Mouse (Mus musculus): Measurements from ENCODE around the gene Wdfy2.
"Not testable (repeated sequence)": the region's sequence is repeated elsewhere in the genome, so short reads cannot be mapped to it uniquely, and the experiment has no call there.

The Wdfy2 gene

DNA sequence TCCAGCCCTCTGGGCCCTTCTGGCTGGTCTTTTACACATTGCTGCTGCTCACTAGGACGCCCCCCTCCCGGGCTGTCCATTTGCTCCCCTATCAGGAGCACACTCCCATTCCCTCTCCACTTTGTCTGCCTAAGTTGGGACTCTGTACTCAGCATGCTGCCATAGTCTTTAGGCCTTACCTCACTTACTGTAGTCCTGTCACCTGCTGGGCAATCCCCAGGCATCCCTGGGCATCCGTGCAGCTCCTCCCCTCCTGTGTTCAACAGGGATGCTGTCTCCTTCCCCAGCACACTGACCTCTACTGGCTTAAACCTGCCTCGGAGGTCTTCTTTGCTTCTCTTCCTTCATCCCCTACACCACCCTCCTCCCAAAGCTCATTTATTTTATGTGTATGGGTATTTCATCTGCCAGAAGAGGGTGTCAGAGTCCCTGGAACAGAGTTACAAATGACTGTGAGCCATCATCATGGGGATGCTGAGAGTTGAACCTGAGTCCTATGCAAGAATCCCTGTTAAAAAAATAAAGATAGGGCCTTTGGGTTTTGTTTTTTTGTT lies 44.7 kb downstream of the Wdfy2 start:
- DNase-seq: no peak

DNA sequence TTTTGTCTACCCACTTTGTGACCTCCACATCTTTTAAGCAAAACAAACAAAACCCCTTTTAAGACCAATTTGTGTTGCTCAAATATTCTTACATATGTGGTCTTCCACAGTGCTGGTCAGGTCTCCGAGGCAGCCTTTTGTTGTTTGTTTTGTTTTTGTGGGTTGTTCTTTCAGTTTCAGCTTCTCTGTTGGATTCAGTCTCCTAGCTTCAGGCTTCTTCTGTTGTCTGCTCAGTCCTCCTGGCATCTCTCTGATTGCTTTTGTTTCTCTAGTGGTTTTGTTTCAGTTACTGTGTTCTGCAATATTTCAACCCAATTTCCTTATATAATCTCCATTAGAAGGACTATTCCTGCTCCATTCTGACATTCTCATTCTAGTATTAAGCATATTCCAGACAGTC lies 46.1 kb downstream of the Wdfy2 start:
- DNase-seq: no peak

DNA sequence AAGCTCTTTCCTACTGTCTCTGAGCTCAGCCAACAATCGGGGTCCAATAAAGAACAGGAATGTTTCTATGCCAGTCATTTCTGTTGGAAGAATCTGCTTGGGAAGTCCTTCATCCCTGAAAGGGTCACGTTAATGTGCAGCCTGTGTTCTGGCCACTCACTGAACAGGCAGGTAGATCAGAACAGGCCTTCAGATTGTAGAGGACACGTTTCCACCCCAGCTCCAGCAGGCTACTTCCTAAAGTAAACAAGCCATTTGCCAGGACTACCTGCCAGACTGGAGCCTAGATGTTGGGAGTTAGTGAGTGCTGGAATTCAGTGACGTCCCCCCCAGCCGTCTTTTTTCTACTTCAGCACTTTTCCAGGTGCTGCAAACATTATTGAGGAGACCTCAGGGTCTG lies 46.7 kb downstream of the Wdfy2 start:
- DNase-seq: no peak

DNA sequence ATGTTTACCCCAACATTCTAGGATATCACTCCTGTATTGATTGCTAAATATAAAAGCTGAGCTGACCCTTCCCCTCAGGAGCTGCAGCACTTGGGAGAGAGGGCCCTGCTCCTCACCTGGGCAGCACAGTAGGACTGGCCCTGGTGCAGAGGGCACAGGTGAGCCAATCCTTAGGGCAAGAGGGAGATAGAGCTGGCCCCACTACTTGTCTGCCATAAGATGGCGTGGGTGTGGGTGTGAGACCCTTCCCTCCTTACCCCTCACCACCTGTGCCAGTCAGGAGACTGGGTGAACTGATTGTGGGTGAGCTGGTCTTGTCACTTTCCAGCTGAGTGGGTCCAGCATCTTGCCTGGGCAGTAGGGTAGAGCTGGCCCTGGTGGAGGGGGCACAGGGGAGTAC lies 47.2 kb downstream of the Wdfy2 start:
- no peak for DNase-seq

DNA sequence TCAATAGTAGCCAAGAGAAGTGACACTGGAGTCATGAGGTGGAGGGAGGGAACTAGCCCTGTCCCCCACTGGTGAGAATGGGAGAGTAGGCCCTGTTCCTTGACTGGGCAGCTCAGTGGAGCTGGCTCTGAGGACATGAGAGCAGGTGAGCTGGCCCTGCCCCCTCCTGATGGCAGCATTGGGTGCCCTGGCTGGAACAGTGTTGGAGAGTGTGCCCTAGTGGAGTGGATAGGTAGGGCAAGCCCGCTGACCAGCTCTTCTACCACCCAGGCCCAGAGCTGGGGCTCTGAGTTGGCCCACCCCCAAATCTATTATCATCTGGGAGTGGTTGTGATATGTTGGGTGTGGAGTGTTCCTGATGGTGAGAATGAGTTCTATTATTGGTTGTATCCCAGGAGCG lies 47.7 kb downstream of the Wdfy2 start:
- no peak for DNase-seq

DNA sequence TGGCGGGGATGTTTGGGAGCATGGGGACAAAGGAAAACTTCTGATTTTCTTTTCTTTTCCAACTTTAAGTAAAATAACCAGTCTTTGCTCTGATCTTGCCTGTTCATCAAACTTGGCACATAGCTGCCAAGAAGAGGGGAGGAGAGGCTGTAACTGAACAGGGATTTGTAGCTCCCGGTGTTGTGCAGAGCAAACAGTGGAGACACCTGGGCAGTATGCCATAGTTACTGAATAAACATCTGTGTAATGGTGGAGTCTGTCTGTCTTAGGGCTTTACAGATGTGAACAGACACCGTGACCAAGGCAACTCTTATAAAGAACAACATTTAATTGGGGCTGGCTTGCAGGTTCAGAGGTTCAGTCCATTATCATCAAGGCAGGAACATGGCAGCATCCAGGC lies 53.9 kb downstream of the Wdfy2 start:
- DNase-seq: no peak

DNA sequence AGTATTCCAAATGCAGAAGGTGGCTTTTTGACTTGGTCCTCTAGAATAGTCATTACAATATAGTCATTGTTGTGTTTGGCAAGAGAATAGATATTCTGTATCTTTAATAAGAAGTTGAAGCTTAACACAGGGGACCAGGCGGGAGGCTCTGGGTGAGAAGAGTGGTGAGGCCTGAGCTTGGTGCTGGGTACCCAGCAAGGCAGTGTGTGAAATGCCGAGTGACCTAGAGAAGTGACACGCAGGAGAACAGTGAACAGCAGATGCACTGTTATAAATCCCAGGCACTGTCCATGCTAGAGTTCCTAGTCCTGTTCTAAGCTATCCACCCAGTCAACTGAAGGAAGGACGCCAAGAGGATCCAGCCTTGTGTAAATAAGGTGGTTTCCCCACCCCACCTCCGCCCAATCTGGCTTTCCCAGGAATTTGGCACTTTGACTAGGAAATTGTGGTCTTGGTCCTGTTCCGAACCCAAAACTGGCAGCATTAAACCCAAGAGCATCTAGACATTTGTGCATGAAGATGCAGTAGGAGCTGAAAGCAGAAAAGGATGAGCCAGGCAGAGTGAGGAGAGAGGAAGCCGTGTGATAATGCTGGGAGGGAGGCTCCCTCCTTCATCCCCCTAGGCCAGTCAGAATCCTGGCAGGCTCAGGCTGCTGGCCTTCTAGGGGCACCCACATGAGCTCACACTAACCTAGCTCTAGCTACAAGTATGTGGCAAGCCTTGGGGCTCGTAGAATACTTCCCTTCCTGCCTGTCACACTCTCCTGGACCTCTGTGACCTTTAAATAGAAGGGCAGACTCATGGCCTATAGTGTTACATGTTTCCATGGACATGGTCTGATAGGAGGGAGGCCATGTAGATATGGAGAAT lies 55.5 kb downstream of the Wdfy2 start:
- DNase-seq: no peak

DNA sequence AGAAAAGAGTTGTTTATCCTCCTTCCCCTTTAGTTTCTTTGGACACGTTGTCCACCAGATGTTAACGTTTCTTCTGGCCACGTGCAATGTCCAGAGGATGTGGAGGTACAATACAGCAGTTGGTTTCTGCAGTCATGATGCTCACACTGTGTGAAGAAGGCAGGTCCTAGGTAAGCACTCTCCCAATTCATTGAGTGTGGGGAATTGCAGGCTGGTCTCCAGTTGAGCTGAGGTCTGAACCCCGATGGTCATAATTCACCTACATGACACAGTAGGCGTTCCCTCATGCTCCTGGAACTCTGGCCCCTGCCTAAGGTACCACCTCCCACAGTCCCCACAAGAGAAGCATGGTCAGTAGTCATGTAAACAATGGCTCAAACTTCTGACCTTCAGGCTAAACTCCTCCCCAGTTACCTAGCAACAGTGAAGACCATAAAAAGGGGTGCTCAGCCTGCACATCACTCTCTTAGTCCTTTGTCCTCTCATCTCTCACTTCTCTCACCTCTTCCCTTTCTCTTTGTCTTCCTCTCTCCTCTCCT lies 56.2 kb downstream of the Wdfy2 start:
- DNase-seq: not testable (repeated sequence)

DNA sequence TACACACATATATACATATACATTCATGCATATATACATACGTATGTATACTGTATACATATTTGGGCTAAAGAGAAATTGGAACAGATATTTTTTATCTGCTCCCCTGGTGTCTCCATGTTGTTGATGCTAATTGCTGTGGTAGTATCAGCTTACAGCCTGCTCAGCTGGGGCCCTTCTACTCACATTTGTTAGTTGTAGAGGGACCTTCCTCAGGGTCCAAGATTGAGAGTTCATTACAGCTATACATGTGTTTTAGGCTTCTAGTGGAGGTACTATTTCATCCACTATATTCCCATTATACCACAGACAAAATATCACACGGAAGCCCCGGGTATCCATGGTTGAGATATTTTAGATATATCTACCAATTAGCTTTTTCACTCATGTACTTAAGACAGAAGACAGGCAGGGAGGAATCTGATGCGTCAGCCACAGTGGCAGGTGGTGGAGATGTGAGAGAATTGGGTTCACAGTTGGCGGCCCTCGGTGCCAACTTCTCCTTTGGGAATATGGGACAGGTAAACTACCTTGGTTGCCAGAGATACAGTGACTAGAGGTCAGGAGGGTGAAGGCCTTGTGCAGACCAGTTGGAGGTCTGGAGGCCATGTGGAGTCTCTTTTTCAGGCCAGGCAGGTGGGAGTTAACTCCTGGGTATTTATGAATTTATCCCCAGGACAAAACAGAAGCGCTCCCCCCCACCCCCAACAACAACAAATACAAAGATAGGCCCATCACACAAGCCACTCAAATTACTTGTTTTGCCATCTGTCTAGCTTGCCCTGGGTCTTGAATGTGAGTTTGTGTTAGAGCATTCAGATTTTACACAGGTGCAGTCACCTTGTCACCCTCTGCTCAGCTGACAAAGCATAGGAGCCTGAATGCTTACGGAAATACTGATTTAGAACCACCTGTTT lies 57.7 kb downstream of the Wdfy2 start:
- no peak for DNase-seq

DNA sequence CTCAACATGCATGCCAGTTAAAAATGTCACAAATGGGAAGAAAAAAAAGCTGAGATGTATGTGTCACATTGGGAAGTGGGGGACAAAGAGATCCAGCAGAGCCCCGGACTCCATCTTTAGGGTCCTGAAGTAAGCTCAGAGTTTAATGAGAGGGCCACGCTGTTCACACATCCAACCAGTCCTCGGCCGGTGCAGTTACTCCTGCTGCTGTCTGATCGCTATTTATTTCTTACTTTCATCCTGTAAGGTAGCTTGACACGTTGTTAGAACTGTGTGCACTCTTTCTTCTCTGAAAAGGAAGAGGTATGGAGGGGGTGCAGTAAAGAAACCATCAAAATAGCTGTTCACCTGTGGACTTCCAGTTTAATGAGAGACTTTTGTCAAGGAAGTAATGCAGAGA lies 60.6 kb downstream of the Wdfy2 start:
- no peak for DNase-seq

DNA sequence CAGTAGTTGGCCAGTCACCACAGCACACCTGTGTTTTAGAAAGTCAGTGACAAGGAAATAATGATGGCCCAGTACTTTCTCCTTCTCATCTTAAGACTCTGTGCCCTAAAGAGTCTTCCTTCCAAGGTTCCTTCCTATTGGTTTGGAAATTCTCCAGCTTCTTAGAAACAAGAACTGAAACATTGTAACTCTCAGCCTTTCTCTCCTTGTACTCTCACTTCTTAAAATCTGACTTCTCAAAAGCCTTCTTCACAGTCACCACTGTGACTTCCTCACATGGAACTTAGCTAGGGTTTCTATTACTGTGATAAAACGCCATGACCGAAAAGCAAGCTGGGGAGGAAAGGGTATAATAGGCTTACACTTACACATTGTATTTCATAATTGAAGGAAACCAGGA lies 70.4 kb downstream of the Wdfy2 start:
- no peak for DNase-seq

DNA sequence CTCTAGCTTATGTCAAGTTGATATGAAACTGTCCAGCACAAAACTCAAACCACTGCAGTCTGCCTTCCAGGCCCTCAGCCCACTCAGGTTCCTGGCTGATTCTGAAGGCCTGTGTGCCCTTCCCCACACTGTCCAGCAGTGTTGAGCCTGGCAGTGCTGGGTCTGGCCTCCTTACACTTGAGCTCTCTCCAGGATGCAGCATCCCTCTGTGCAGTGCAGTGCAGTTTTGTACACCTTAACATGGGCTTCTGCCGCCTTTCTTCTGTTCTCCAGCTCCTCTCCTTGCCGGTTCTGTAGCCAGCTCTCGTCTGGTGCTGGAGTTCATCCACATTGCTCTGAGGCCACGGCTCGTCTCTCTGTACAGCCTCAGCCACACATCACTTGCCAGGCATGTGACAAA lies 71.1 kb downstream of the Wdfy2 start:
- DNase-seq: no peak

DNA sequence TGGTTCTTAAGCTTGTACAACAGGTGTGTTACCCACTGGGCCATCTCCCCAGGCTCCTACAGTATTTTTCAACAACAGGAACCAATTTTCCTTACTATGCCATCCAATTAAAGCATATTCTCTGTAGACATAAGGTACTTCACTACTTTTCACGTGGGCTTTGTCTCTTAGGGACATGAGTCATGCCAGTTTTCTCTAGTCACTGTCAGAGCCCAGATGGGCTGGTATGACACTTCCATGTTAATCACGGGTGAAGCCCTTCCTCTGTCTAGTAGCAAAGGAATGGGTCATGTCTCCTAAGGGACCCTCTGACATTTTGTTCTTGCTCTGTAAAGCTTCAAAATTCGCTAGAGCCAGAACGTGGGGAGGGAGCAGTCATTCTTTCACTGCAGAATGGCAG lies 73.4 kb downstream of the Wdfy2 start:
- DNase-seq: no peak

DNA sequence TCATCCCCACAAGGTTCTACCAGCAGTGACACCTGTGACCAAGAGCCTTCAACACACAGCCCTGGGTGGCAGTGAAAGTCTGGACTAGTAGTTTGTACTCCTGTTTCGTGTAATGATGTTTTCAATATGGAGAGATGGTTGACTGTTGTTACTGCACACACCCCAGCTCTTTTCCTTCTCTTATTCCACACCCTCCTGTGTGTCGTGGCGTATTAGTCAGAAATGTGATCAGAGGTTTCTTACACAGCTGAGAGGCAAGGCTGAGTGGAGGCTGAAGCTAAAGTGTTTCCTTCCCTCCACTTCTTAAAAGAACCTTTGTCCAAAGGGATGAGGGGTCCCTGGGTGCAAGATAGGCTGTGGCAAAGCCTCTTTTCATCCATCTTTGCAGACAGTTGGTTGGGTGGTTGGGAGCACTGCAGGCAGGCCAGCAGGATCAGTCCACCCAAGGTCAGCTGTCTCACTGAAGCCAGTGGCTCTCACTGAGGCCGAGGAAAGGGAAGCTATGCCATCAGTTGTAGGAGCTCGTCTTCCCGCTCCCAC lies 77.7 kb downstream of the Wdfy2 start:
- DNase-seq: no peak

DNA sequence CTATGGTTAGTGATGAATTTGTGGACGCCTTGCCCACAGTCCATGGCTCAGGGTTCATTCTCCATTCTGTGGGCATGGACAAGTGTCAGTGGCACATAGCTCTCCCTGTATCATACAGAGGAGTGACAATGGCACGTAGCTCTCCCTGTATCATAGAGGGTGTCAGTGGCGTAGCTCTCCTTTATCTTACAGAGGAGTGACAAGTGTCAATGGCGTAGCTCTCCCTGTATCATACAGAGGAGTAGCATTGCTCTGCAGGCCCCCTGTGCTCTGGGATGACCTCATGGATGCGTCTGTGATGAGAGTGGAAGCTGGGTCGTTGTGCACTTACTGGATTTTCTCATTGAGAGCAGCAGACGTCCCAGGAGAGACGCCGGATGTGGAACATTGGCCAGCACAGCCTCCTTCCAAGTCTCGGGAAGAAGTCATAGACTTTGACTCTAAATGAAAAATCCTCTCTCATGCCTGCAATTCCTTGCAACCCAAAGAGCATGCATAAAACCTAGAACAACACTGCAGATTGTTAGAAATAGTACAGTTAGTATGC lies 79.1 kb downstream of the Wdfy2 start:
- DNase-seq: no peak

DNA sequence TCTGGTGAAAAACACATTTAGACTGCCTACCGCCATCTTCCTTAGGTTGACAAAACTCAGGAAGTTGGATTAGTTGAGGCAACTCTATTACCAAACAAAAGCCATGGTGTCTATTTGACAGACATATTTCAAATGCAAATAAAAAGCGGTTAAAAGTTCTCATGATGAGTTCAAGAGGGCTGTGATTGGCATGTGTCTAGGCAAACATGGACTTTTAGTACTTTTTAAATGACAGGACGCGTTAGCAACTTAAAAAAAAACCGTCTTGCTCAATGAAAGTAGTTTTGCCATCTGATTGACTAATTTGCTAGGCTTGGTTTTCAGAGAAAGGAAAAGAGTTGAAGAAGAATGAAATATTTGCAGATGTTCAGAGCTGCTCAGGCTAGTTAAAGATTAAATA lies 83.9 kb downstream of the Wdfy2 start:
- DNase-seq: no peak

DNA sequence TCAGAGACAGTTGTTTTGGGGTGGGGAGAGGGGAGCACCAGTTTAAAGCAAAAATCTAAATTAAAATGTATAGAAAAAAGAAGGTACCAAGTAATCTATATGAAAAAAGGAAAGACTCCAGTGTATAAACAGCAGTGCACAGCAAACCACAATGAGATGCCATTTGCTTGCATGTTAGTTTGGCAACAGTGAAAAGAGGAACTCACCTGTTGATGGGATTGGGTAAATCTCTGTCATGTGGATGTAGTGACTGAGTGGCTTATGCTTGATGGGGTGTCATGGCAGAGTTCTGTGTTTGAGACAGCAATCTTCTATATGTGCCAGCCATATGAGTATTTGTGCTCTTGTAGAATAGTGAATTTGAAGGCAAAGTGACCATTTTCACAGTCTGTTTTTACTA lies 85.2 kb downstream of the Wdfy2 start:
- no peak for DNase-seq

DNA sequence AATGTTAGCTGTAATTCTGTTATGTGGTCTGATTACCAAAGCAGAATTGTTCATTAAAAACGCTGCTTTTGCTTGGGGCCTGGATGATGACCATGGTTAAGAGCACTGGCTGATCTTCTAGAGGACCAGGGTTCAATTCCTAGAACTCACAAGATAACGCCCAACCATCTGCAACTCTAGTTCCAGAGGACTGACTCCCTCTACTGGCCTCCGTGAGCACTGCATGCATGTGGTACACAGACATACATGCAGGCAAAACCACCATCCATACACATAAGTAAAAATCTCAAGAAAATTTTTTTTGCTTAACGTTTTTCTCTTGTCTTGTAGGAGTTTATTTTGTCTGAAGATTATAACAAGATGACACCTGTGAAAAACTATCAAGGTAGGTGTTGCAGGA lies 87.3 kb downstream of the Wdfy2 start:
- DNase-seq: no peak

DNA sequence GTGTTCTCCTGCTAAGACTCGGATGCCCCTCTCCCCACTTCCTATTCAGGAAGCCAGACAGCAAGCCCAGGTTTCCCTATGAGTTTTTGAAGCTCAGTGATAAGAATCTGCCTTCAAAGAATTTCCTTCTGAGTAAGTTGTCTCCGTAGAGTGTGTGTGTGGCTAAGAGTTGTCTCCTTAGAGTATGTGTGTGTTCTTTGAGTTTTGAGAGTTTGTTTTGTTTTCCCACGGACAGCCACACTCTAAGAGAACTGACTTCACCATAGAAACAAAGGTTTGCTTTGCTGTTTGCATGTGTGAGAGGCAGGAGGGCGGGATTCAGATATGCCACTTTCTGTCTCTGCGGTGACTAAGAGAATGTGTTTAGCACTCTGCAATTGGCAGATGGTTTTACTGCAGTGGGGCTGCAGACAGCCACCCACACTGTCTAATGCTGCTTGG lies 90.6 kb downstream of the Wdfy2 start:
- DNase-seq: no peak

DNA sequence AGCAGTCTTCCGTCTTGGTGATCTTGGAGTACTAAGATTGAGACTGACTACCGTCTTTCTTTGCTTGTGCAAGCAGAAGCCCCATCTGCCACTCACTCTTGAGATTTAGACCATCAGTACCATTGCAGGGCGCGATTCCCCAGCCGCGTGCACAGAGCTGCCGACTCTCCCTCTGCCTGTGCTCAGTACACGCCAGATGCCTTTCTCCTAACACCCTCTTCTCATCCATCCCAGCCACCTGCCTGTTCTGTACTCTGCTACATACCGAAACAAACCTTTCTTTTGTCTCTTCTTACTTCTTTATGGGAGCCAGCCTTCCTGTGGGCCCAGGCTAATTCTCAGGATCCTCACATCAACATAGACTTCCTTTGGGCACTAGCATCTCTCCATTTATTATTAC lies 97.9 kb downstream of the Wdfy2 start:
- no peak for DNase-seq

DNA sequence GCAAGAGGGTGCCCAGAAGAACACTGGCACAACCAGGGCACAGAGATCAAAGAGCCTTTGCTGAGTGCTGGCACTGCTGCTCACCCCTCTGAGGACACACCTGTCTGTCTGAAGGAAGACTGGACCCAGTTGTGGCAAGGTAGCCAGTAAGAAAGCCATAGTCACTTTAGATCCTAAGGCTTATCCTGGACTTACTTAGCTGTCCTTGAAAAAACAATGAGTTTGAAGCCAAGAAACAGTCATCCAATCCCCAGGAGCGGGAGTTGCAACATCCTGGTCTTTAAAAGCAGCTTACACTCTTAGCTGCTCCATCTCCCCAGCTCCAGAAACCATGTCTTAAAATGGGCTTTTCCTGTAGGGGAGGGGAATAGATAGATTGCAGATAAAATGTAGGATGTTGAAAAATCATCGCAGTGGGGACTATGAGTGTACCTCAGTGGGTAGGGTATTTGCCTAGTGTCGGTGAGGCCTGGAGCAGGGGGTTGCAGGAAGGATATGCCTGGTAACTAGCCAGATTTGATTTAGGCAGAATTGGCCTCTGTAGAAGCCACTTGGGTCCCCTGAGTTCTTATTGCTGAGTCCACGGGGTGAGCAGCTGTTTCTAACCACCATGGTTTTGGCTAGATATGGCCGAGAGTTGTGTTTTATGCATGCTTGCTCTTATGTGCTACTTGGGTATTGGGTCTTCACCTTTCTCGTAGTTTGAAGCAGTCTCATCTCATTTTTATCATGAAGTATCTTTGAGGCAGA lies 99.3 kb downstream of the Wdfy2 start:
- DNase-seq: no peak

DNA sequence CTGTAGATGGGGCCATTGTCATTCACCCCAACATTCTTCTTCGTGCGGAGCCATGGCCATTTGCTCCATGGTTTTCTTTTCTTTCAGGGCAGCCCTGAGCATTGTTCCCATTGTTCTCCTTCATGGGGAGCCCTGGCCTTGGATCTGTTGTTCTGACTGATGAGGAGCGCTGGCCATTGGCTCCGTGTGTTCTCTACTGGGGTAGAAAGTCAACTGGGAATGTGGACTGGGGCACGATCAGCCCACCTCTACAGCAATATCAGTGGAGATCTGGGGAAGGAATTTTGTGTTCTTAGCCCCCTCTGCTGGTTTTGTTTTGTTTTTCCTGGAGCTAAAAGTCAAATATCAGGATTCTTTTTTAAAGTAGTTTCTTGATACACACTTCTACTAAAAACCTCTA lies 100.2 kb downstream of the Wdfy2 start:
- peak; percentile 8 for DNase-seq
